Mouse (Mus musculus): ENCODE data around the gene Zbtb34. TPM values are rescaled to one million over a fixed set of nuclear protein-coding genes. Genes with fewer than 3 reads are reported as not detected.

The Zbtb34 gene
- polyA plus RNA-seq, 1 experiment from 2014 or later: 4.5 TPM

- peaks cover 56% of the 10 kb centered on the region for H3K36me3 ChIP-seq (ENCODE audit: control insufficient read depth, insufficient read depth, low read length)
- no peak overlapping the region for H3K27ac ChIP-seq (replicated peaks in 1 of 2; ENCODE audit: control insufficient read depth in 1 of 2, insufficient read depth in 1 of 2, low read depth in 2 of 2, low read length in 2 of 2)
- no peak for ATAC-seq (ENCODE audit: insufficient number of reproducible peaks, insufficient read depth, low FRiP score, low read depth)
- H3K9me3 ChIP-seq (ENCODE audit: control insufficient read depth, low read length): no peaks in the 10 kb centered on the region
- H3K4me3 ChIP-seq (ENCODE audit: control insufficient read depth in 1 of 2, insufficient read depth in 1 of 2, low read depth in 1 of 2, low read length in 2 of 2): no peak overlapping the region
- no peak overlapping the region for H3K4me2 ChIP-seq (ENCODE audit: low read length)
- H3K27me3 ChIP-seq (ENCODE audit: control insufficient read depth, insufficient read depth, low read length): no peaks in the 10 kb centered on the region
- H3K9ac ChIP-seq (ENCODE audit: low read length): no peak overlapping the region
- 87% methylated on average over 13 of the region's 13 CpGs for WGBS
- peaks cover 2 to 15% of the 10 kb centered on the region in 2 experiments; a peak in 1 of 4 replicates for H3K4me1 ChIP-seq (ENCODE audit: control insufficient read depth in 2 of 2, insufficient read depth in 2 of 2, low read length in 2 of 2)
Observed at GRCm38 (mm10) chr2:33414019-33414418, 17.1 kb downstream of the Zbtb34 start.

GRCm38 (mm10) chr2:33412111-33412510 lies 19.0 kb downstream of the Zbtb34 start:
- no peak overlapping the region for H3K4me3 ChIP-seq (ENCODE audit: control insufficient read depth in 1 of 2, insufficient read depth in 1 of 2, low read depth in 1 of 2, low read length in 2 of 2)
- H3K36me3 ChIP-seq (ENCODE audit: control insufficient read depth, insufficient read depth, low read length): peaks cover 57% of the 10 kb centered on the region
- 66% methylated on average over 14 of the region's 14 CpGs for WGBS
- no peak overlapping the region for H3K4me2 ChIP-seq (ENCODE audit: low read length)
- H3K4me1 ChIP-seq (ENCODE audit: control insufficient read depth in 2 of 2, insufficient read depth in 2 of 2, low read length in 2 of 2): peaks cover 2 to 13% of the 10 kb centered on the region in 2 experiments; a peak in 1 of 4 replicates
- no peak for ATAC-seq (ENCODE audit: insufficient number of reproducible peaks, insufficient read depth, low FRiP score, low read depth)
- no peak overlapping the region for H3K27ac ChIP-seq (replicated peaks in 1 of 2; ENCODE audit: control insufficient read depth in 1 of 2, insufficient read depth in 1 of 2, low read depth in 2 of 2, low read length in 2 of 2)
- H3K9ac ChIP-seq (ENCODE audit: low read length): no peak overlapping the region
- no peaks in the 10 kb centered on the region for H3K9me3 ChIP-seq (ENCODE audit: control insufficient read depth, low read length)
- no peaks in the 10 kb centered on the region for H3K27me3 ChIP-seq (ENCODE audit: control insufficient read depth, insufficient read depth, low read length)

GRCm38 (mm10) chr2:33403511-33404003 lies 27.6 kb downstream of the Zbtb34 start:
- 0 out of 4 replicates have a peak, but pooled peaks cover 0 to 3% of the 10 kb centered on the region in 2 experiments for H3K4me1 ChIP-seq (ENCODE audit: control insufficient read depth in 2 of 2, insufficient read depth in 2 of 2, low read length in 2 of 2)
- H3K4me2 ChIP-seq (ENCODE audit: low read length): no peak overlapping the region
- no peak overlapping the region for H3K27ac ChIP-seq (replicated peaks in 1 of 2; ENCODE audit: control insufficient read depth in 1 of 2, insufficient read depth in 1 of 2, low read depth in 2 of 2, low read length in 2 of 2)
- H3K9ac ChIP-seq (ENCODE audit: low read length): no peak overlapping the region
- 66% methylated on average over 4 of the region's 4 CpGs for WGBS
- no peaks in the 10 kb centered on the region for H3K9me3 ChIP-seq (ENCODE audit: control insufficient read depth, low read length)
- H3K27me3 ChIP-seq (ENCODE audit: control insufficient read depth, insufficient read depth, low read length): no peaks in the 10 kb centered on the region
- H3K36me3 ChIP-seq (ENCODE audit: control insufficient read depth, insufficient read depth, low read length): peaks cover 13% of the 10 kb centered on the region
- H3K4me3 ChIP-seq (ENCODE audit: control insufficient read depth in 1 of 2, insufficient read depth in 1 of 2, low read depth in 1 of 2, low read length in 2 of 2): no peak overlapping the region
- no peak for ATAC-seq (ENCODE audit: insufficient number of reproducible peaks, insufficient read depth, low FRiP score, low read depth)

- 0 out of 4 replicates have a peak, but pooled peaks cover 0 to 3% of the 10 kb centered on the region in 2 experiments for H3K4me1 ChIP-seq (ENCODE audit: control insufficient read depth in 2 of 2, insufficient read depth in 2 of 2, low read length in 2 of 2)
- no peaks in the 10 kb centered on the region for H3K27me3 ChIP-seq (ENCODE audit: control insufficient read depth, insufficient read depth, low read length)
- H3K36me3 ChIP-seq (ENCODE audit: control insufficient read depth, insufficient read depth, low read length): peaks cover 8% of the 10 kb centered on the region; the same call in 1 of the 2 replicates
- 62% methylated on average over 5 of the region's 5 CpGs for WGBS
- no peak overlapping the region for H3K27ac ChIP-seq (replicated peaks in 1 of 2; ENCODE audit: control insufficient read depth in 1 of 2, insufficient read depth in 1 of 2, low read depth in 2 of 2, low read length in 2 of 2)
- H3K9me3 ChIP-seq (ENCODE audit: control insufficient read depth, low read length): no peaks in the 10 kb centered on the region
- no peak overlapping the region for H3K4me3 ChIP-seq (ENCODE audit: control insufficient read depth in 1 of 2, insufficient read depth in 1 of 2, low read depth in 1 of 2, low read length in 2 of 2)
- H3K9ac ChIP-seq (ENCODE audit: low read length): no peak overlapping the region
- H3K4me2 ChIP-seq (ENCODE audit: low read length): no peak overlapping the region
- ATAC-seq (ENCODE audit: insufficient number of reproducible peaks, insufficient read depth, low FRiP score, low read depth): no peak
Observed at GRCm38 (mm10) chr2:33402638-33403037, 28.5 kb downstream of the Zbtb34 start.

- WGBS: 24% methylated on average over 7 of the region's 7 CpGs
- no peaks in the 10 kb centered on the region for H3K9me3 ChIP-seq (ENCODE audit: control insufficient read depth, low read length)
- H3K36me3 ChIP-seq (ENCODE audit: control insufficient read depth, insufficient read depth, low read length): peaks cover 8% of the 10 kb centered on the region; the same call in 1 of the 2 replicates
- 0 out of 4 replicates have a peak, but pooled peaks cover 0 to 3% of the 10 kb centered on the region in 2 experiments for H3K4me1 ChIP-seq (ENCODE audit: control insufficient read depth in 2 of 2, insufficient read depth in 2 of 2, low read length in 2 of 2)
- H3K9ac ChIP-seq (ENCODE audit: low read length): no peak overlapping the region
- H3K4me2 ChIP-seq (ENCODE audit: low read length): no peak overlapping the region
- no peak overlapping the region for H3K27ac ChIP-seq (replicated peaks in 1 of 2; ENCODE audit: control insufficient read depth in 1 of 2, insufficient read depth in 1 of 2, low read depth in 2 of 2, low read length in 2 of 2)
- no peak for ATAC-seq (ENCODE audit: insufficient number of reproducible peaks, insufficient read depth, low FRiP score, low read depth)
- no peak overlapping the region for H3K4me3 ChIP-seq (ENCODE audit: control insufficient read depth in 1 of 2, insufficient read depth in 1 of 2, low read depth in 1 of 2, low read length in 2 of 2)
- H3K27me3 ChIP-seq (ENCODE audit: control insufficient read depth, insufficient read depth, low read length): no peaks in the 10 kb centered on the region
Observed at GRCm38 (mm10) chr2:33402236-33402635, 28.9 kb downstream of the Zbtb34 start.

GRCm38 (mm10) chr2:33401217-33401616 lies 29.9 kb downstream of the Zbtb34 start:
- WGBS: 34% methylated on average over 3 of the region's 3 CpGs

GRCm38 (mm10) chr2:33400541-33400940 lies 30.6 kb downstream of the Zbtb34 start:
- H3K27ac ChIP-seq (replicated peaks in 1 of 2; ENCODE audit: control insufficient read depth in 1 of 2, insufficient read depth in 1 of 2, low read depth in 2 of 2, low read length in 2 of 2): no peak overlapping the region
- H3K9me3 ChIP-seq (ENCODE audit: control insufficient read depth, low read length): no peaks in the 10 kb centered on the region
- no peak overlapping the region for H3K9ac ChIP-seq (ENCODE audit: low read length)
- 46% methylated on average over 5 of the region's 5 CpGs for WGBS
- H3K4me2 ChIP-seq (ENCODE audit: low read length): no peak overlapping the region
- no peaks in the 10 kb centered on the region for H3K27me3 ChIP-seq (ENCODE audit: control insufficient read depth, insufficient read depth, low read length)
- H3K36me3 ChIP-seq (ENCODE audit: control insufficient read depth, insufficient read depth, low read length): no peaks in the 10 kb centered on the region
- no peaks in the 10 kb centered on the region for H3K4me1 ChIP-seq (ENCODE audit: control insufficient read depth in 2 of 2, insufficient read depth in 2 of 2, low read length in 2 of 2)
- no peak for ATAC-seq (ENCODE audit: insufficient number of reproducible peaks, insufficient read depth, low FRiP score, low read depth)
- H3K4me3 ChIP-seq (ENCODE audit: control insufficient read depth in 1 of 2, insufficient read depth in 1 of 2, low read depth in 1 of 2, low read length in 2 of 2): no peak overlapping the region

More at GRCm38 (mm10) chr2:33401217-33401616, 29.9 kb downstream of the Zbtb34 start:
- ATAC-seq (ENCODE audit: insufficient number of reproducible peaks, insufficient read depth, low FRiP score, low read depth): no peak
- H3K27me3 ChIP-seq (ENCODE audit: control insufficient read depth, insufficient read depth, low read length): no peaks in the 10 kb centered on the region
- H3K36me3 ChIP-seq (ENCODE audit: control insufficient read depth, insufficient read depth, low read length): peaks cover 4% of the 10 kb centered on the region; the same call in 1 of the 2 replicates
- H3K4me2 ChIP-seq (ENCODE audit: low read length): no peak overlapping the region
- no peak overlapping the region for H3K4me3 ChIP-seq (ENCODE audit: control insufficient read depth in 1 of 2, insufficient read depth in 1 of 2, low read depth in 1 of 2, low read length in 2 of 2)
- no peak overlapping the region for H3K27ac ChIP-seq (replicated peaks in 1 of 2; ENCODE audit: control insufficient read depth in 1 of 2, insufficient read depth in 1 of 2, low read depth in 2 of 2, low read length in 2 of 2)
- H3K9me3 ChIP-seq (ENCODE audit: control insufficient read depth, low read length): no peaks in the 10 kb centered on the region
- no peak overlapping the region for H3K9ac ChIP-seq (ENCODE audit: low read length)
- H3K4me1 ChIP-seq (ENCODE audit: control insufficient read depth in 2 of 2, insufficient read depth in 2 of 2, low read length in 2 of 2): no peaks in the 10 kb centered on the region

GRCm38 (mm10) chr2:33399091-33399490 lies 32.0 kb downstream of the Zbtb34 start:
- no peak overlapping the region for H3K4me3 ChIP-seq (ENCODE audit: control insufficient read depth in 1 of 2, insufficient read depth in 1 of 2, low read depth in 1 of 2, low read length in 2 of 2)
- H3K36me3 ChIP-seq (ENCODE audit: control insufficient read depth, insufficient read depth, low read length): no peaks in the 10 kb centered on the region
- no peak overlapping the region for H3K27ac ChIP-seq (replicated peaks in 1 of 2; ENCODE audit: control insufficient read depth in 1 of 2, insufficient read depth in 1 of 2, low read depth in 2 of 2, low read length in 2 of 2)
- H3K4me1 ChIP-seq (ENCODE audit: control insufficient read depth in 2 of 2, insufficient read depth in 2 of 2, low read length in 2 of 2): no peaks in the 10 kb centered on the region; a peak in 1 of 4 replicates
- no peaks in the 10 kb centered on the region for H3K27me3 ChIP-seq (ENCODE audit: control insufficient read depth, insufficient read depth, low read length)
- WGBS: 73% methylated on average over 7 of the region's 7 CpGs
- H3K4me2 ChIP-seq (ENCODE audit: low read length): no peak overlapping the region
- H3K9me3 ChIP-seq (ENCODE audit: control insufficient read depth, low read length): no peaks in the 10 kb centered on the region
- H3K9ac ChIP-seq (ENCODE audit: low read length): no peak overlapping the region
- ATAC-seq (ENCODE audit: insufficient number of reproducible peaks, insufficient read depth, low FRiP score, low read depth): no peak
